Mouse (Mus musculus) forebrain, postnatal 0 days (tissue): Measurements from ENCODE around the gene Svop. TPM values are rescaled to one million over a fixed set of nuclear protein-coding genes. Genes with fewer than 3 reads are reported as not detected.

Experiments
- ATAC-seq: fragments of 200-750 bp; cut with Nextera tagmentation; 2 replicates; pipeline ENCODE4 v1.8.0; 2017; ENCODE audit warnings: mild to moderate bottlenecking, moderate library complexity
- DNase-seq: peaks from one replicate; pipeline ENCODE4 v3.0.0-alpha.2; 2015
- H3K27ac ChIP-seq: fragments of 300-500 bp; sonication (generic); 2 replicates; pipeline ENCODE4 v1.5.1; 2014; ENCODE audit warnings: low read depth, mild to moderate bottlenecking, antibody characterized with exemption, low read length, moderate library complexity, mixed read lengths
- H3K27me3 ChIP-seq: fragments of 300-500 bp; sonication (generic); 2 replicates; pipeline ENCODE4 v1.6.1; 2014; ENCODE audit warnings: mild to moderate bottlenecking, low read length, mixed read lengths; ENCODE audit not compliant: insufficient read depth
- H3K36me3 ChIP-seq: fragments of 300-500 bp; sonication (generic); 2 replicates; pipeline ENCODE4 v1.6.1; 2014; ENCODE audit warnings: mild to moderate bottlenecking, moderate library complexity; ENCODE audit not compliant: insufficient read depth
- H3K4me1 ChIP-seq: fragments of 300-500 bp; sonication (generic); 2 replicates; pipeline ENCODE4 v1.6.1; 2014; ENCODE audit warnings: antibody characterized with exemption; ENCODE audit not compliant: insufficient read depth
- H3K4me2 ChIP-seq: fragments of 300-500 bp; sonication (generic); 2 replicates; pipeline ENCODE4 v1.6.1; 2014; ENCODE audit warnings: low read depth, mild to moderate bottlenecking, moderate library complexity
- H3K4me3 ChIP-seq: fragments of 300-500 bp; sonication (generic); 2 replicates; pipeline ENCODE4 v1.5.1; 2014; ENCODE audit warnings: low read depth, low read length, mixed read lengths
- H3K9ac ChIP-seq: fragments of 300-500 bp; sonication (generic); 2 replicates; pipeline ENCODE4 v1.6.1; 2014; ENCODE audit warnings: mild to moderate bottlenecking
- H3K9me3 ChIP-seq: fragments of 300-500 bp; sonication (generic); 2 replicates; pipeline ENCODE4 v1.6.1; 2016; ENCODE audit warnings: low read length
- CTCF ChIP-seq: sonication (generic); IDR thresholded peaks from 2 replicates; pipeline ENCODE4 v1.5.1; 2016; ENCODE audit warnings: antibody characterized with exemption, control low read depth, low read depth
- WGBS: fragments of 180-500 bp; shearing (Covaris S2); extraction: QIAGEN DNeasy Blood & Tissue Kit; methylation state at CpG from one replicate; pipeline ENCODE4 v1.1.7; 2014; 5-methylcytosine and 5-hydroxymethylcytosine counted together
- polyA plus RNA-seq: library from polyadenylated mRNA; unstranded; fragments of >200 nt; fragmentation: Nextera tagmentation; extraction: Ambion mirVana; gene quantifications from 2 replicates; pipeline ENCODE4 v1.2.1, GENCODE M21; 2015
- total RNA-seq: library from RNA; depleted of rRNA; stranded (reverse); fragments of >200 nt; gene quantifications from 2 replicates; pipeline ENCODE4 v1.2.3, GENCODE M21; 2014

The Svop gene
- total and polyA plus RNA-seq, 2 experiments from 2014 or later: 97.5 to 177 TPM

- H3K27ac ChIP-seq: no peak overlapping the region
- peaks cover 9% of the 10 kb centered on the region for H3K36me3 ChIP-seq
- H3K9me3 ChIP-seq: no peaks in the 10 kb centered on the region
- no peak for TF ChIP-seq CTCF
- no peak overlapping the region for H3K4me2 ChIP-seq
- no peak for DNase-seq
- 87% methylated on average over 5 of the region's 5 CpGs for WGBS
- no peaks in the 10 kb centered on the region for H3K27me3 ChIP-seq
- H3K9ac ChIP-seq: no peak overlapping the region
- peaks cover 11% of the 10 kb centered on the region; the same call in 1 of the 2 replicates for H3K4me1 ChIP-seq
- ATAC-seq: no peak
- H3K4me3 ChIP-seq: no peak overlapping the region
Observed at GRCm38 (mm10) chr5:113990593-113990992, 100.8 kb downstream of the Svop start.

GRCm38 (mm10) chr5:113989437-113990024 is 101.8 kb downstream of the Svop start:
- H3K4me3 ChIP-seq: no peak overlapping the region
- no peak overlapping the region for H3K27ac ChIP-seq
- no peak overlapping the region for H3K9ac ChIP-seq
- no peak overlapping the region for H3K4me2 ChIP-seq
- peaks cover 9% of the 10 kb centered on the region for H3K36me3 ChIP-seq
- no peak for TF ChIP-seq CTCF
- DNase-seq: no peak
- WGBS: 85% methylated on average over 20 of the region's 20 CpGs
- peaks cover 11% of the 10 kb centered on the region; the same call in 1 of the 2 replicates for H3K4me1 ChIP-seq
- no peak for ATAC-seq
- no peaks in the 10 kb centered on the region for H3K9me3 ChIP-seq
- H3K27me3 ChIP-seq: no peaks in the 10 kb centered on the region

- Histone ChIP-seq H3K9ac (no peak overlapping the region), H3K9me3 (no peaks in the 10 kb centered on the region), H3K27ac (no peak overlapping the region), H3K27me3 (no peaks in the 10 kb centered on the region), H3K4me2 (no peak overlapping the region), H3K36me3 (peaks cover 14% of the 10 kb centered on the region), H3K4me1 (no peaks in the 10 kb centered on the region), H3K4me3 (no peak overlapping the region)
- no peak for TF ChIP-seq CTCF
- no peak for ATAC-seq
- WGBS: 50% methylated on average over 9 of the region's 9 CpGs
- no peak for DNase-seq
Observed at GRCm38 (mm10) chr5:113986182-113986961, 105.0 kb downstream of the Svop start.

GRCm38 (mm10) chr5:113985737-113986136 is 105.6 kb downstream of the Svop start:
- Histone ChIP-seq H3K9me3 (no peaks in the 10 kb centered on the region), H3K36me3 (peaks cover 14% of the 10 kb centered on the region), H3K27me3 (no peaks in the 10 kb centered on the region), H3K4me1 (no peaks in the 10 kb centered on the region), H3K4me2 (no peak overlapping the region), H3K4me3 (no peak overlapping the region), H3K27ac (no peak overlapping the region), H3K9ac (no peak overlapping the region)
- no peak for TF ChIP-seq CTCF
- WGBS: 91% methylated on average over 2 of the region's 2 CpGs
- no peak for ATAC-seq
- no peak for DNase-seq

- 85% methylated on average over 13 of the region's 13 CpGs for WGBS
- no peak for TF ChIP-seq CTCF
- Histone ChIP-seq H3K4me2 (no peak overlapping the region), H3K27ac (no peak overlapping the region), H3K36me3 (peaks cover 14% of the 10 kb centered on the region), H3K27me3 (no peaks in the 10 kb centered on the region), H3K4me3 (no peak overlapping the region), H3K4me1 (no peaks in the 10 kb centered on the region), H3K9ac (no peak overlapping the region), H3K9me3 (no peaks in the 10 kb centered on the region)
- DNase-seq (no peak), ATAC-seq (no peak)
Observed at GRCm38 (mm10) chr5:113984025-113984740, 107.2 kb downstream of the Svop start.

- no peak overlapping the region for H3K4me2 ChIP-seq
- peaks cover 14% of the 10 kb centered on the region for H3K36me3 ChIP-seq
- H3K4me3 ChIP-seq: no peak overlapping the region
- no peak overlapping the region for H3K9ac ChIP-seq
- no peak for ATAC-seq
- H3K27me3 ChIP-seq: no peaks in the 10 kb centered on the region
- no peaks in the 10 kb centered on the region for H3K4me1 ChIP-seq
- H3K27ac ChIP-seq: no peak overlapping the region
- no peak for DNase-seq
- 73% methylated on average over 6 of the region's 6 CpGs for WGBS
- no peak for TF ChIP-seq CTCF
- no peaks in the 10 kb centered on the region for H3K9me3 ChIP-seq
Observed at GRCm38 (mm10) chr5:113983541-113983940, 107.8 kb downstream of the Svop start.

GRCm38 (mm10) chr5:113981843-113982242 is 109.5 kb downstream of the Svop start:
- no peaks in the 10 kb centered on the region for H3K4me1 ChIP-seq
- TF ChIP-seq CTCF: no peak
- no peaks in the 10 kb centered on the region for H3K27me3 ChIP-seq
- no peak overlapping the region for H3K4me3 ChIP-seq
- H3K36me3 ChIP-seq: peaks cover 17% of the 10 kb centered on the region
- no peaks in the 10 kb centered on the region for H3K9me3 ChIP-seq
- ATAC-seq: no peak
- 81% methylated on average over 8 of the region's 8 CpGs for WGBS
- H3K27ac ChIP-seq: no peak overlapping the region
- H3K9ac ChIP-seq: no peak overlapping the region
- no peak for DNase-seq
- no peak overlapping the region for H3K4me2 ChIP-seq
